Mouse (Mus musculus): ENCODE results near the gene Prickle1.

Gene Prickle1

DNA sequence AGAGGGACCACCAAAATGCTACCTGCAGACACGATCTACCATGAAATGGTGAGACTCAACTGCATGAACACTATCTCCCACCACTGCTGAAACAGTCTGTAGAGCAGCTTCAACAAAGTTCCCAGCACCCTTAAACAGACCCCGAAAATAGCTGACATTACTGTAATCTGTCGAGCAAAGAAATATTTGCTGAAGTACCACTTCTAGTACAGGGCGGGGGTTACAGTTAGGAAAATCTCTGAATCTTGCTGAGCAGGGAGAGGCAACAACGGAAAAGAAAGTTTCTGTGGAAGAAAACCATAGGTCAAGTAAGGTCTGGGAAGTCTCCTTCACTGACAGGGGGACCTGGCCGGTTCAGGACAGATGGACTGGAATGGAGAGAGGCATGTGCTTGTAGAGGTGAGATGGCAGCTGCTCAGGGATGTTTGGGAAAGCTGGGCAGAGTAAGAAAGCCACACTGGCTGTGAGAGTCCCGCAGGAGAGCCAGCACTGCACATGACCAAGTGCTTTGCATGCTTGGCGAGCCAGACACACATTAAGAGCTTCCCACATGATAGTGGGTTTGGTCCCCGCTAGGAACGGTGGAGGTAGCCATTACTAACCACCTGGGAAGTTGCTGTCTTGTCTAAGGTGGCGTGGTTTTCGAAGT lies 41.4 kb downstream of the Prickle1 start:
- DNase-seq (ENCODE audit: low read depth, low spot score): no peak

DNA sequence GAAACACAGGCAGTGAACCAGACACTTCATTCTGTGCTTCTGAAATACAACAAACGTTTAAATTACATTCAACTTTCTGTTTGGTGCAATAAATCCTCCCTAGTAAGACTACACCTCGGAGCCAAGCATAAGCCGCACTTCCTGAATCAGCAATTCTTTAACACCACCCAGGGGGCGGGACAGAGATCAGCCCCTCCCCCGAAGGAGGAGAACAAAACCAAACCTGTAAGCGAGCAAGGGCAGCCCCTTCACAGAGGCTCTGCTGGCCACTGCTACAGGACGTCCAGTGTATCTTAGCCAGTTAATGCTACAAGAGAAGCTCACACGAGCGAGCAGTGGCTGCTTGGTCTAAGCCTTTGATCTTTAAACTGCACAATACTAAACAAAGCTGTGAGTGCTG lies 43.5 kb downstream of the Prickle1 start:
- DNase-seq (ENCODE audit: low read depth, low spot score): no peak

DNA sequence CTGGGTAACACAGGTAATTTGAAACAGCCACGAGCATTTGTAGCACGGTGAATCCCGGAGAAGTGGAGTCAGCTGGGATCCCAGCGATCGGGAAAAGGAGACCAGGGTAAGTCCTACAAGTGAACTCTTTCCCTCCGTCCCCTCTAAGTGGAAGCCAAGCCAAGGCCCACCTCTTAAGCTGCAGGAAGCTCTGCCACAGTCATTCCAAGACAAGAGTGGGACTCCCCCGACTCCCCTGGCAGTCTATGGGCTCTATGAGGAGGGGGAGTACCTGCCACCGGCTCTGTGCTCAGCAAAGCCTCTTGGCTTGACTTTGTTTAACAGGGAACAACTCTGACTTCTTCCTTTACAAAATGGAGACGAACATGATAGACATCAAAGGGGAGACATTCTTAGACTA lies 47.4 kb downstream of the Prickle1 start:
- no peak for DNase-seq (ENCODE audit: low read depth, low spot score)

DNA sequence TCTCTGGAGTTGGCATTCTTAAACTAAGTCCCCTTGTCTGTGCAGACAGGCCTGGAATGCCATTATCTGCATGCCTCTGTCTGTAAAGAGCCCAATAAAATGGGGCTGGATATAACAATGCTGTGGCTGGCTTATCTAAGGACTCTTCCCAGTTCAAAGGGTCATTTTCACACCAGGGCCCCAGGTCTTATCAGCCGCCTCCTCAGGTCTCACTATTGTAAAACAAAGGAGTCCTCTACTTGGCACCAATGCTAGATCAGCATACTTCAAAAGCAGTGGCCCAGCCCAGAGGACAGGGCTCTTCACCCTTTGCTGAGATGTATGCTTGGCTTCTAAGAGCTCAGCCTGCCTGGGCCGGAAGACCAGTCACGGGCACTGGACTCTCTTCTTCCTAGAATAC lies 56.3 kb downstream of the Prickle1 start:
- DNase-seq (ENCODE audit: low read depth, low spot score): no peak

DNA sequence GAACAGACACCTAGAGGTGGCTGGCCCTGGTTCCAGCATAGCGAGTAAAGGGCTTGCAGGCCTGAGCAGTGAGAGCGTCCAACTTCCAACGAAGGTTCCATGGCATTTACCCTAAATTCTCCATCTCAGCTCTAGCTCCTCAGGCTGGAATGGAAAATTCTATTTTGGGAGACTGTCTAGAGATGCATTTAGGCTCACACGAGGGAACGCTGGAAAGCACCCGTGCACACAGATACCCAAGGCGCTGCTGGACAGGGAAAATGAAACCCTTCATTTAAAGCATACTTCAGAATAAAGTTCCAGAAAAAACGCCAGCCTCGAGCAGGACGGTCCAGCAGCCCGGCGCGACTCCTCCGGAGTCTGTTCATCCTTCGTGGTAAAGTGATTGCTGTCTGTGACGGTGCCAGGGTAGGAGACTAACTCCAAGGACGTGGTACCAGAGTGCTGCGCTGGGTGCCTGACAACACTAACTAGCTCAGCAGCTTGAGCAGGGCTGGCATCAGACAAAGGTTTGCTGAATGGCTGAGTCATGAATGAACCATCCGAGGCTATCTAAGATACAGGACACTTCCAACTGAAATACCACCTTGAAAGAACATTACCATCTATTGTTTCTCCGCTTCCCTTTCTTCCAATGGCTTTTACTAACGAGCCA lies 57.0 kb downstream of the Prickle1 start:
- no peak for DNase-seq (ENCODE audit: low read depth, low spot score)

DNA sequence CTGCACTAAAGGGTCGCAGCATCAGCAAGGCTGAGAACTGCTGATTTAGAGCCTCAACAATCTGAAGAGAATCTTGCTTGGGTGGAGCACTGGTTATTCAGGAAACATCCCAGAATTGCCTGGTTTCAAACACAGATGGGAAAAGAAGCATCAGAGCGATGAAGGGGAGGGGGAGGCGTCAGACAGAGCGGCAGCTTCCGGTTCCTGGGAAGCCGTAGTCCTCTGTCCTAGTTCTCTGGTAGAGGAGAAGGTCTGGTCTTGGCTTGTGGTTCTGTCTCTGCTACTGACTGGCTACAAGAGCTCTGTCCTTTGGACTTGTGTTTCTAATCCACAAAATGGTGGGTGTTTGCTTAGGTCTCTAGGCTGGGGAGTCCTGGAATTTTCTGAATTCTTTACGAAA lies 57.9 kb downstream of the Prickle1 start:
- no peak for DNase-seq (ENCODE audit: low read depth, low spot score)

DNA sequence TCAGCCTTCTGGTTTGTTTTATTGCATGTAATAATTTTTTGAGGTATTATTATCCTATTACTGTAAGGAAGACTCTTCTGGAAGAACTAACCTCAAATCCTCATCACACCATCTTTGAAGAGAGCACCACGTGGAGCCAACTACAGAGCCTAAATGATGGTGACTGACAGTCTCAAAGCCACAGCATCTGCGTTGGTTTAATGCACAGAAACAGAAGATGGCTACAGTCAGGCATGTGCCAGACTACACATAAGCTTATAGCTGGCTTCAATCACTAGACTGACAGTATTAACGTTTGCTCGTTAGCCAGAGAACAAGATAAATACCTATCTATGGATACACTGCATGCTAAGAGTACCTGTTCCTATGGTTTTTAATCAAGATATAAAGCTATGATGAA lies 59.5 kb downstream of the Prickle1 start:
- DNase-seq (ENCODE audit: low read depth, low spot score): no peak

DNA sequence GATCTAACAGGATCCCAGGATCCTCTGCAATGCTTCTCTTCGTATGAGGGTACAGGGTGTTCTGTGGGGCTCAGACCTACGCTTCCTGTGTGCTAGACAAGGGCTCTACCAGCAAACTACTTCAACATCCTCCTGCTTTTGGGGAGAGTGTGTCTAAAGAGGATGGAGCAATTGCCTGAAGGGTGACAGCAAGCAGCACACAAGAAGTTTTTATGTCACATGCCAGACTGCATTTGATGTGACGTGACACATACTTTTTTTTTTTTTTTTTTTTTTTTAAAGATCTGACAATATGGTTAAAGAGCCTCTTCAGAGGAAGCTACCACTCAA lies 65.0 kb downstream of the Prickle1 start:
- no peak for DNase-seq (ENCODE audit: low read depth, low spot score)

DNA sequence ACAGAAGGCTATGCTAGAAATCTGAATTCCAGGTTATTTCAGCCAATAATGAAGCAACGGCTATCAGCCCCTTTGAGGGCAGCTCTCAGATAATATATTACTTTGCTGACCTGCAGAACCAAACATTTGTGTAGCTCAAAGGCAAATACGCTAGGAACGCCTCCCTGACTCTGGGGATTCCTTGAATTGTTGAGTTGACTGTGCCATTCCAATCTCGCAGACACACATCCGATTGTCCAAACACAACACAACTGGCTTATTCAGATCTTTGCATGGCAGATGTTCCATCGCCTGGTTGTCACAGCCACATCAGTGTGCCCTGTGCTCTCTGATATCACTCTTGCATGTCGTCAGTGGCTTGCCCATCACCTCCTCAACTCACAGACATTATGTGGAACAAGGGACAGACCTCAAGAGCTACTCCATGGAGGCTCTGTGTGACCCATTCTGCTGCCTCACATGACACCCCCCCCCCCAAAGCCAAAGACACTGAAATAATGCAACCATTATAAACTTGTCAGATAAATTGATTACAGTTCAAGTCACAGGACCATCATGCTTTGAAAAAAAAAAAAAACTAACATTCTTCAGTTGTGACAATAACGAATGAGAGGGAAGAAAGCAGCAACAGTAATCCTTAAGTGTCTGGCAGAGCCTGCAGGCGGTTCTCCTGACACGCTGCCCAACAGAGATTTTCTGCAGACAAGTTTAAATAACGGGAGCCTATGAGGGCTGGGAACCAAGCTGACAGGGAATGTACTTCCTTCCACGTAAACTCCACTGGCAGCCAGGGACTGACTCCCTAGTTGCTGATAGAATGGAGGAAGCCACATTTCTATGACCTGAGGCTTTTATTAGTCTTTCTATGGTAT lies 65.6 kb downstream of the Prickle1 start:
- DNase-seq (ENCODE audit: low read depth, low spot score): no peak

DNA sequence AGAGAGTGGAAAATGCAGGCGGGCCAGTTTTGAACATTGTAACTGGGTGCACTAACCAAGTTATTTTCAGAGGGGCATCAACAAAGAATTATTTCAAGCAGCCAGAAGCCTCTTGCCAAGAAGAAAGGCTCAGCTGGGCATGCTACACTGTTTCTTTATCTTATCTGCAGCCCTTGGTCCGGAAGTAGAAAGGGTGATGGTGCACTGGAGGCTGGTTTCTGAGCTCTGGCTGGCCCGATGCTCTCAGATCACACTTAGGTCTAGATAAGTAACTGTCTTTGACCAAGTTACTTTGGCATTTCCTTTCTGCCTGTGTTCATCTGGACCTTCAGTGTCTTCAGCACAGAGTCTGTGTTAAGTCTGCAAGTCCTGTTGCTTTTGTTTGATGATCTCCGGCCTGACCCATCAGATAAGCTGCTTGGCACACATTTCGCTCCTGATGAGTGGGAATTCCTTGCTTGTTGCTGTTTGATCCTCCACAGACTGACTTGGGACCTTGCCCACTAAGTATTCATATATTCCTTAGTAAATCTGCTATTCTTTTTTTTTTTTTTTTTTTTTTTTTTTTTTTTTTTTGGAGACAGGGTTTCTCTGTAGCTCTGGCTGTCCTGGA lies 70.3 kb downstream of the Prickle1 start:
- no peak for DNase-seq (ENCODE audit: low read depth, low spot score)

DNA sequence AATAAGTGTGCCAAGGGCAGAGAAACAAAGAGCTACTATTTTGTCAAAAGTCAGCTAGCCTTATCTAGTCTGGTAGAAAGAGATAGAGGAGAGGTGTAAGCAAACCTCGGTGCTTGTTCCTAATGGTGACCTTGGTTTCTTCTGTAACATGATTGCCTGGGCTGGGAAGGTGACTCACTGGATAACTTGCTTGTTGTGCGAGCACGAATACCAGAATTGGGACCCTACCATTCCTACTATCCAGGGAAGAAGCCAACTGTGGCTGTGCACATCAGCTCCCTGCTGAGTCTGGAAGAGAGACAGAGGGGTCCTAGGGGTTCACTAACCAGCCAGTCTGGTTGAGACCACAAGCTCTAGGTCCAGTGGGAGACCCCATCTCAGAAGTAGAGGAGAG lies 73.9 kb downstream of the Prickle1 start:
- DNase-seq (ENCODE audit: low read depth, low spot score): no peak

DNA sequence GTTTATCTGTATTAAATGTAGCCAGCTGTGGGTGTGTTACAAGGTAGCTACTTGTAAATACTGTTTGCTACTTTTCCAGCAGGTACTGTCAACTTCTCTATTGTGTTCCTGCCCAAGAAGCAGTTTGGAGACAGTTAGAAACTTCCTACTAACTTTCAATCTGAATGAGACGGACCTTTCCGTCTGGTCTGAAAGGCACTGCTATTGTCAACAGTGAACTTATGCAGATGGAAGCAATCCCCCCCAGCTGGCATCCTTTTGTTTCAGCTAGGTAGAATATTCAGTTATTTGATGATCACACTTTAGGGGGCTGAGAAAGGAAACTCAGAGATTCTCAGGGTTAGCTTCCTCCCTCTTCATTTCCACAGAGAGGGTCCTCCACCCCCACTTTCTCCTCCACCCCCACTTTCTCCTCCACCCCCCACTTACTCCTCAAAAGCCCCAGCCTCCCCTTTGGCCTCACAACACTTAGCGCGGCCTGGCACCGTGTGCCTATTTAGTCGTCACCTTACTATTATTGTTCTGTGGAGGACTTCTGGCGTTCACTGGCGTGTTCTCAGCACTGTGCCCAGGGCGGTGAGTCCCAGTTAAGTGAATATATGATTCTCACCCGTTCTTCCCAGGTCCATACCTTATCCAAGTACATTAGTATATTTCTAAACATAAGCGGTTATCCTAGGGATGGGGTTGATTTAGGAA lies 74.5 kb downstream of the Prickle1 start:
- no peak for DNase-seq (ENCODE audit: low read depth, low spot score)

DNA sequence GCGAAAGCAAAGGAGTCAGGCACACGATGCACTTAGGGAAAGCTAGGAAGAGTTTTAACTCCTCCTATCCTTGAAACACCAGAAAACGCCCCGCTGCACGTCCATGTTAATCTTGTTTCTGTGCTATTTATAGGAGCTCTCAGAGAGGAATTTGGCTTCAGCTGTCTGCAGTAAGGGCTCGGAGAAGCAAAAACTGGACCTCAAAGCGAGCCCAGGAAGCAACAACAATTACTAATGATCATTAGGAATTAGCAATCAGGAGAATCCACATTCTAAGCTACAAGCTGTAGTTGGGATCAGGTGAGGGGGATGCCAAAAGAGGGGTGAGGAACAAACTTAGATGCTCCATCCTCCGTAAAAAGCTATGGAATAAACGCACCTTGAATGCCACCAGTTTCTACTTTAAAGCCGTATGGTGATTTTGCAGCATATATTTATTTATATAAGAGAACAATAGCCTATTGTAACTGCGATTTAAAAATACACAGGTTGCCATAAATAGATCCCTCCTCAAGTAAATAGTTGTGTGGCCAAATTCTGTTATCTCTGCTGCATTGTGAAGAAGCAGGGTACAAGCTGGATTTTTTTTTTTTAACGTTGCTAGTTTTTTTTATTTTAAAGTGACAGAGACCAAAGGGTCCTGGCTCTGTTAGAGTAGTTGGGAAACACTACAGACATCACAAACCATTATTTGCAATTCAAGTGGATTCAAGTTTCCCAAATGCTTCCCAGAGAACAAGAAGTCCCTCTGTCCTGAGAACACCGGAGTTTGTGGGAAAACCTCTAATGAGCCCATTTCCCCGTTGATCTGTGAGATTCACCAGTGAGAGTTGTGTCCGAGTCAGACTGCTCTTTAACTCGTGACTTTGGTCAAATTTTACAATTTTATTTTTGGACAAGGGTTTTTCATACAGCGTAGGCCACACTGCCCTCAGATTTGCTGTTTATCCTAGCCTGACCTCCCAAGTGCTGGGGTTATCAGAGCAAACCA lies 75.6 kb downstream of the Prickle1 start:
- no peak for DNase-seq (ENCODE audit: low read depth, low spot score)

DNA sequence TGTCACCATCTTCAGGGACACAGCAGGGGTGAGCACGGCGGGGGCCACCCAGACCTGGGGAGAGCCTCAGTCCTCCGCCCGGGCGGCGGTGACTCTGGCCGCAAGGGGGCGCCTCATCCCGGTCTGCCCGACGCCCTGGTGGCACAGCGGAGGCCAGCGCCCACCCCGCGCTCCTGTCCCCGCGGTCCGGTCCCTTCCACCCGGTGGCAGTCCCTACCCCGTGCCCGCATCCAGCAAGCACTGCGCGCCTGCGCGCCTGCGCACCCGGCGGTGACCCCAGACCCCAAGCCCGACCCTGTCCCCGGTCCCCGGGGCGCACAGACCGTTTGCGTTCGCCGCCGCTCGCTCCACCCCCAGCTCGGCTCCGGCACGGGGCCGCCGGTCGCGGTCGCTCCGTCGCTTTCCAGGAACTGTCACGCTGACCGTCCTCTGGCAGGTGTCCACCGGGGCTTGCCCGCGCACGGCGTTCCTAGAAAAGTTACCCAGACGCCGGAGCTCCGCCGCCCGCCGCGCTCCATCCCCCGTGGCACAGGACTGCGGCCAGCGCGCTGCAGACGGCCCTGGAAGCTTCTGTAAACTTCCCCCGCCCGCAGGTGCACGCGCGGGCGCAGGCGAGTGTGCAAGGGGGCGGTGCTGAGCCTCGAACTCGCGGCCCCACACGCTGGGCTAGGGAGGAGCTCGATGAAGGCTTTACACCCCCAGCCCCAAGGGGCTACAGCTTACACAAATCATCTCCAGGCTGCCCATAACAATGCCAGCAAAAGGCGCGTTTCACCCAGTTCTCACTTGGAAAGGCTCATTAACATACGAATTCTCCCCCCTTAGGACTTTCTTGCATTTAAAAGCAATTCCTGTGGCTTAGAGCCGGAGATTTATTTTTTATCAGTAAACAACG lies 76.5 kb downstream of the Prickle1 start:
- DNase-seq (ENCODE audit: low read depth, low spot score): peak; percentile 20

DNA sequence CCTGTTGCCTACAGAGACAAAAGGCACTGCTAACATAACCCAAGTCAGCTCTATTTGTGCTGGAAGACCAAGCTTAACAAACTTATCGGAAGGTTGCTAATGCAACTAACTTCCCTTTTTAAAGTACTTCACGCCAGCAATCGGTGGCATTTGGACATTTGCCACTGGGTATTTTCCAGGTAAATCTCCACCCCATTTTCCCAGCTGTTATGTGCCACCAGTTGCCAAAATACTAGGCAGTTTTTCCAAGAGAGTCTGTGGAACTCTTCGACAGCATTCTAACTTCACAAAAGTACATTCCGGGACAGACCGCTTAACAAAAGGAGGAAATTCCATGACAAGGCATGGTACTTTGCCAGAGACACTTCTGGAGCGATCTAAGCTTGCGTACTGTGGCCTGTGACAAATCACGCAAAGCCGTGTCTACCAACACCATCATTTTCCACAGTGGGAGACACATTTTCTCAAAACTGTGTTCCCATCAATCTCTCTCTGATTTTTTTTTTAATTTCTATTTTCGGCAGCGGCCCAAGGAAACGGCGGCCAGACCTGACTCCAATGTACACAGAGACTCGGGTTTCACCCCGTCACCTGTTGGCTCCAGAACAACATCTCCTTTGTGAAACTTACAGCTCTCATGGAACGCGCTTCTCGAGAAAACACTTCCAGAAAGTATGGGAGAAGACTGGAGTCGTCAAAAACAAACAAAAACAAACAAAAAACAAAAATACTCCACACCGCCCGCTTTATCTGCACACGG lies 77.4 kb downstream of the Prickle1 start:
- DNase-seq (ENCODE audit: low read depth, low spot score): no peak

DNA sequence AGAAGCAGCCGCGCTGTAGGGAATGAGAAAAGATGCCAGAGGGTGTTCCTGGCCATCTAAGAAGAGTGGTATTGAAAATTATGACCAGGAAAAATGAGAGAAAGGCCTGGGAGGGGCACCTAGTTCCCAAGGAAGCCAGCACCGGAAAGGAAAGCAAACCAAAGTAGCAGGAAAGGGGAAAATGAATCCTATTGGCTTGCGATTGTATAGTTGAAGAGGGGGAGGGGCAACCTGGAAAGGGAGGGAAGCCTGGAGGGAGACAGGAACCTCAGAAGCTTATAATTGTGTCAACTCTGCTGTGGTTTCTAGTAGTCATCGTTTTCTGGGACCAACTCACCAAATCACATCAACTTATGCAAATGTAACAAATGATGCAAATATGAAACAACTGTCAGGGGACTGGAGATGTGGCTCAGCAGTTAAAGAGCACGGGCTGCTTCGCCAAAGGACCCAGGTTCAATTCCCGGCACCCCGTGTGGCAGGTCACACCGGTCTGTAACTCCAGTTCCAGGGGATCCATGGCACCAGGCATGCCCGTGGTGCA lies 78.6 kb downstream of the Prickle1 start:
- DNase-seq (ENCODE audit: low read depth, low spot score): no peak

DNA sequence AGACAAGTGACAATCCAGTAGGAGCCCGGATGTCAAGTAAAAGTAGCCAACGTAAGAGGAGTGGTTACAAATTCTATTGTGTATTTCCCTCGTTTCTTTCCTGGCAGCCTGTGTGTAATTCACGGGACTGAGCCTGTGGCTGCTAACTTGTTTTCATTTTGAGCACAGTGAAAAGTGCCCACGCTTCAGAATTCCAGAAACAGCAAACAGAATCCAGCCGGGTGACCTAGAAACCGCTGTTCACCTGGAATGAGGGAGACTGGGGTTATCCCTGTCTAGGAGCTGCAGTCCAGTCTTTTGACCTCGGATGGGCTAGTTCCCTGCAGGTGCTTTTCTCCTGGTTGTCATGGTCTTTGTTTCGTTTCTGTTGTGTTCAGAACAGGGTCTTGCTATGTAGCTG lies 80.4 kb downstream of the Prickle1 start:
- DNase-seq (ENCODE audit: low read depth, low spot score): no peak

DNA sequence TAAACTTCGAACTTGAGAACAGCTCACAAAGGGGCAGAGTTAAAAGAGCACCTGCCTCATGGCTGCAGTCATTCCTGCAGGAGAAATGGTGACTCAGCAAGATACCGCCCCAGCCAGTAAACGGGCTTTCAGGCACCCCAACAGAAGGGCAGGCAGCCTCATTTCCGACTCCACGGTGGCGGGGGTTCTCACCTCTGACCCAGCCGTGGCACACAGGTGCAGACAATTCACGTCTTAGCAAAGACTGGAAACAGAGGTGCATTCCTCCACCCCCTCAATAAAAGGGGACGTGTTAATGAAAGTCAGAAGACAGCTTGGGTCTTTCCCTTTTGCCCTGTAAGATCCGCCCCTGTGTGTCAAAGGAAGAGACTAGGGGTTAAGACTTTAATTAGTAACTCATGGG lies 81.8 kb downstream of the Prickle1 start:
- no peak for DNase-seq (ENCODE audit: low read depth, low spot score)

DNA sequence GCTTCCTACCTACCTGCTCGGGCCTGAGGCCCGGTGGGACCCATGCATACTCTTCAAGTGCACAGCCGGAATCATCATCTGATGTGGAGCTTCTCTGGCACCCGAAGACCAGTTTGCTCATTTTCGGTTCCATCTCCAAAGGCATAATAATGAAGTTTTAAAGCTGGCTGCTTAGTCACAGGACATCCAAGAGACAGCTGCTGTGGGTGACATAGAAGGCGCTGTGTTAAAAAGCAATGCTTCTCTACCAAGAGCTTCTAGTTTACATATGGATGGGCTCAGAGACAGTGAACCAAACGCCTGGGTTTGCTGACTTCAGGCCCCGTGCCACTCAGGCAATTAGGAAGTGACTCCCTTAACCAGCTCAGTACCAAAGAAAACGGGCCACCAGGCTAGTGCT lies 83.3 kb downstream of the Prickle1 start:
- no peak for DNase-seq (ENCODE audit: low read depth, low spot score)
